Mouse (Mus musculus): ENCODE measurements around the gene Cadm3.
"Not testable (repeated sequence)": the region's sequence is repeated elsewhere in the genome, so short reads cannot be mapped to it uniquely, and the experiment has no call there.

The Cadm3 gene

GRCm38 (mm10) chr1:173322249-173322627 is 45.3 kb downstream of the Cadm3 start:
- DNase-seq (ENCODE audit: low read depth) = no peak

GRCm38 (mm10) chr1:173321593-173322248 is 45.8 kb downstream of the Cadm3 start:
- no peak for DNase-seq (ENCODE audit: low read depth)

- DNase-seq (ENCODE audit: low read depth) = no peak
Observed at GRCm38 (mm10) chr1:173317925-173318477, 49.5 kb downstream of the Cadm3 start.

- DNase-seq (ENCODE audit: low read depth) = no peak
Observed at GRCm38 (mm10) chr1:173315725-173316124, 51.8 kb downstream of the Cadm3 start.

- DNase-seq (ENCODE audit: low read depth) = not testable (repeated sequence)
Observed at GRCm38 (mm10) chr1:173313535-173314050, 53.9 kb downstream of the Cadm3 start.

GRCm38 (mm10) chr1:173302795-173303194 is 64.7 kb downstream of the Cadm3 start:
- DNase-seq (ENCODE audit: low read depth) = not testable (repeated sequence)
